Mouse (Mus musculus): ENCODE data around the gene Ipo13.

DNA sequence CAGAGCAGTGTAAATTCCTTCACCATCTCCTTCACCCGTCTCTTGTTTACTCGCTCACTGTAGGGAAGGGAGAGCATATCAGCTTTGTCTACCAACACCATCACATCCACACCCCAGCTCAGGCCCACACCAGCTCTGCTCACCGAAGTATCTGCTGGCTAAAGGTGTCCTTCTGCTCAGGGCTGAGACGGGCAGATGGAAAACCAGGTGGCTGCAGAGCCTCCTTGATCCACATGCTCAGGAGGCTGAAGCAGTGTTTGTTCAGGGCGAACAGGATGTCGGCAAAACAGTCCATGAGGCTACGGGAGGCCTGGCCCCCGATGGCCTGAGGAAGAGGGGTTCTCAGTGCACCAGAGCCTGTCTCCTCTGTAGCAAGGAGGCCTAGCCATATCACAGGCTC is 20.2 kb downstream of the Ipo13 start:
- TF ChIP-seq POLR2A (IDR thresholded peaks at IDR 0.05; ENCODE audit: insufficient read length, low read depth) (no peak), MYOD1 (IDR thresholded peaks at IDR 0.05; ENCODE audit: control insufficient read depth in 1 of 3, insufficient read length in 2 of 3, low read depth in 2 of 3) (no peak), CEBPB (IDR thresholded peaks at IDR 0.05; ENCODE audit: insufficient read depth, poor library complexity, severe bottlenecking) (no peak), TCF3 (IDR thresholded peaks at IDR 0.05; ENCODE audit: insufficient read length, low read depth) (no peak)

Data from myocyte (in vitro differentiated cells).